ENCODE assay signal across 11 mouse cellular contexts in the genomic region with DNA sequence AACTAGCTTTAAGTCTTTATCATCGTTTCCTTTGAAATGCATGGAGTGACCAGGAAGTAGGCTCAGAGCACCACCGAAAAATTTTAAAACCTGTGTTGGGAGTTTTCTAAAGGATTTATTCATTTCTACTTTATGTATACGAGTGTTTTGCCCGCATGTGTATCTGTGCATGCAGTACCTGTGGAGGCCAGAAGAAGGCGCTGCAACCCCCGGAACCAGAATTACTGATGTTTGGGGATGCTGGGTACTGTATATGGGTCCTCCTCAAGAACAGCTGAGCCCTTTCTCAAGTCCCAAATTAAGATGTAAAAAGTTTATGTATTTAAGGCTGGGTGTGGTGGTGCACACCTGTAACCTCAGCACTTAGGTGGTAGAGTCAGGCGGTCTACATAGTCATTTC.
A peak's percentile ranks its signal among the peaks of the same experiment; 100 is the strongest.
DNase-seq lines count a peak whose midpoint lies in the region; ATAC-seq and TF ChIP-seq lines count a peak whose summit lies in the region.
"Had no signal": no experiment of that assay in that cellular context is flagged by ENCODE, and none has a peak within 500 bp of the region (broad histone marks: within the 10 kb centered on the region; RNA-seq: fewer than 3 reads in every experiment).

No protein-coding gene starts in this region.

- no peak overlapping the region for H3K4me3 ChIP-seq in heart, embryonic 12.5 days
- no peak overlapping the region for H3K4me3 ChIP-seq in liver, adult 2 months (ENCODE audit: insufficient read depth, low read depth, low read length)
- H3K4me3 ChIP-seq in liver, embryonic 11.5 days (ENCODE audit: low read depth, low read length): no peak overlapping the region
- H3K4me3 ChIP-seq: liver, embryonic 13.5 days; megakaryocyte, embryonic 14.5 days had no signal

- peak overlapping the region; percentile 20; the same call in 1 of the 2 replicates for H3K27ac ChIP-seq in heart, embryonic 12.5 days (ENCODE audit: poor library complexity, severe bottlenecking)
- H3K27ac ChIP-seq in liver, adult 2 months (replicated peaks; ENCODE audit: insufficient read depth, low read depth, low read length): no peak overlapping the region
- H3K27ac ChIP-seq in liver, embryonic 11.5 days (ENCODE audit: low read depth, low read length): no peak overlapping the region
- H3K27ac ChIP-seq: liver, embryonic 13.5 days had no signal

- peak; percentile 38; the same call in 1 of the 2 replicates for TF ChIP-seq CTCF in liver, adult 2 months (IDR thresholded peaks at IDR 0.05; ENCODE audit: low read depth, low read length)

- no peaks in the 10 kb centered on the region for H3K27me3 ChIP-seq in heart, embryonic 12.5 days (replicated peaks)
- H3K27me3 ChIP-seq in liver, adult 2 months (ENCODE audit: control insufficient read depth, insufficient read depth, low read length): peaks cover 8% of the 10 kb centered on the region; the same call in 1 of the 2 replicates
- H3K27me3 ChIP-seq in liver, embryonic 11.5 days (replicated peaks; ENCODE audit: control insufficient read depth, insufficient read depth, low read length): no peaks in the 10 kb centered on the region
- H3K27me3 ChIP-seq: megakaryocyte, embryonic 14.5 days had no signal

- no peak for ATAC-seq in heart, embryonic 12.5 days (ENCODE audit: insufficient number of reproducible peaks, low FRiP score)
- no peak for ATAC-seq in liver, embryonic 11.5 days (replicated peaks; ENCODE audit: low FRiP score)

- no peak for TF ChIP-seq POLR2A in liver, adult 2 months (IDR thresholded peaks at IDR 0.05; ENCODE audit: extremely low read depth, insufficient read depth, low read length)

- H3K36me3 ChIP-seq in heart, embryonic 12.5 days: no peaks in the 10 kb centered on the region
- no peaks in the 10 kb centered on the region for H3K36me3 ChIP-seq in liver, adult 2 months (ENCODE audit: control insufficient read depth, insufficient read depth, low read length)
- no peaks in the 10 kb centered on the region for H3K36me3 ChIP-seq in liver, embryonic 11.5 days (ENCODE audit: control insufficient read depth, insufficient read depth, low read length)
- H3K36me3 ChIP-seq: liver, embryonic 13.5 days had no signal

- peaks cover 36% of the 10 kb centered on the region for H3K4me1 ChIP-seq in heart, embryonic 12.5 days (replicated peaks)
- H3K4me1 ChIP-seq in liver, adult 2 months (ENCODE audit: control insufficient read depth, insufficient read depth, low read length): no peaks in the 10 kb centered on the region; the same call in 1 of the 2 replicates
- H3K4me1 ChIP-seq in liver, embryonic 11.5 days (replicated peaks; ENCODE audit: control insufficient read depth, insufficient read depth, low read length): peaks cover 3% of the 10 kb centered on the region; the same call in 1 of the 2 replicates

- H3K79me2 ChIP-seq in liver, adult 2 months (ENCODE audit: control insufficient read depth, insufficient read depth, low read length): no peaks in the 10 kb centered on the region

- H3K4me2 ChIP-seq in heart, embryonic 12.5 days: no peak overlapping the region
- no peak overlapping the region for H3K4me2 ChIP-seq in liver, embryonic 11.5 days
- H3K4me2 ChIP-seq: liver, embryonic 13.5 days had no signal

- no peak overlapping the region for H3K9ac ChIP-seq in heart, embryonic 12.5 days
- H3K9ac ChIP-seq in liver, adult 2 months (ENCODE audit: low read depth, low read length): no peak overlapping the region
- H3K9ac ChIP-seq in liver, embryonic 11.5 days (ENCODE audit: low read depth, low read length): no peak overlapping the region
- H3K9ac ChIP-seq: liver, embryonic 13.5 days had no signal

- WGBS in heart, embryonic 12.5 days: 69% methylated on average over 7 of the region's 7 CpGs
- WGBS in liver, adult 2 months: 87% methylated on average over 7 of the region's 7 CpGs
- 74% methylated on average over 7 of the region's 7 CpGs for WGBS in liver, embryonic 11.5 days

- H3K9me3 ChIP-seq in heart, embryonic 12.5 days (replicated peaks): no peaks in the 10 kb centered on the region
- H3K9me3 ChIP-seq in liver, embryonic 11.5 days (ENCODE audit: control insufficient read depth, low read length): no peaks in the 10 kb centered on the region
- H3K9me3 ChIP-seq: liver, embryonic 13.5 days had no signal

- DNase-seq in heart, adult 11 months: no peak
- DNase-seq in liver, adult 2 months (ENCODE audit: extremely low read depth, low read depth, low spot score): no peak
- DNase-seq in liver, embryonic 11.5 days (ENCODE audit: low spot score): no peak
- peak; percentile 20 for DNase-seq in ES-CJ7 (ENCODE audit: low read depth, low spot score)
- DNase-seq in induced T-regulatory cell, adult 2 months (ENCODE audit: low read depth): peak; percentile 32
- no peak for DNase-seq in right cerebral cortex, postnatal 25 days
- no peak for DNase-seq in Muller cell, postnatal 12 days (ENCODE audit: inconsistent ontology term)
- DNase-seq: liver, embryonic 13.5 days; right cerebral cortex, postnatal 4 days had no signal

Comparison
In these comparisons a context has a peak if more than half of its experiments do, and no peak if none do; other contexts are left out.
1. DNase-seq: peak in ES-CJ7 (single experiment) and induced T-regulatory cell, adult 2 months (single experiment); none in heart, adult 11 months (single experiment), liver, adult 2 months (single experiment), liver, embryonic 11.5 days (single experiment), right cerebral cortex, postnatal 25 days (single experiment) and Muller cell, postnatal 12 days (single experiment).